Mouse (Mus musculus): Measurements from ENCODE around the gene Ifi214. TPM values are rescaled to one million over a fixed set of nuclear protein-coding genes. Genes with fewer than 3 reads are reported as not detected.
"Not testable (repeated sequence)": the region's sequence is repeated elsewhere in the genome, so short reads cannot be mapped to it uniquely, and the experiment has no call there.

The Ifi214 gene
- 0.04 TPM in 1 of 2 replicates, not detected in the other for polyA plus RNA-seq (2015; fragmentation: Nextera tagmentation; extraction: Ambion mirVana)

- not testable (repeated sequence) for H3K4me1 ChIP-seq; H3K27me3 ChIP-seq (replicated peaks); ATAC-seq (replicated peaks); H3K27ac ChIP-seq; H3K4me3 ChIP-seq; H3K9ac ChIP-seq; H3K4me2 ChIP-seq; H3K9me3 ChIP-seq; H3K36me3 ChIP-seq (replicated peaks)
- 92% methylated on average over 3 of the region's 3 CpGs for WGBS
These were observed at the start of gene Ifi214 for GRCm38 (mm10) chr1:173535791-173536190. Gene Ifi214 (minus strand): TSS chr1:173535957.

GRCm38 (mm10) chr1:173579921-173580585 is 44.3 kb upstream of the Ifi214 start:
- no peaks in the 10 kb centered on the region for H3K4me1 ChIP-seq
- WGBS: 95% methylated on average over 26 of the region's 26 CpGs
- no peak for ATAC-seq (replicated peaks)
- H3K27ac ChIP-seq: no peak overlapping the region
- H3K9ac ChIP-seq: no peak overlapping the region
- no peaks in the 10 kb centered on the region for H3K36me3 ChIP-seq (replicated peaks)
- H3K9me3 ChIP-seq: no peaks in the 10 kb centered on the region; the same call in 1 of the 2 replicates
- no peak overlapping the region for H3K4me3 ChIP-seq
- no peak overlapping the region for H3K4me2 ChIP-seq
- H3K27me3 ChIP-seq (replicated peaks): no peaks in the 10 kb centered on the region

GRCm38 (mm10) chr1:173579079-173579478 is 43.3 kb upstream of the Ifi214 start:
- no peak overlapping the region for H3K9ac ChIP-seq
- H3K4me2 ChIP-seq: no peak overlapping the region
- H3K27ac ChIP-seq: no peak overlapping the region
- no peaks in the 10 kb centered on the region for H3K27me3 ChIP-seq (replicated peaks)
- no peak for ATAC-seq (replicated peaks)
- H3K4me1 ChIP-seq: no peaks in the 10 kb centered on the region
- H3K9me3 ChIP-seq: no peaks in the 10 kb centered on the region; the same call in 1 of the 2 replicates
- WGBS: 95% methylated on average over 9 of the region's 9 CpGs
- no peak overlapping the region for H3K4me3 ChIP-seq
- H3K36me3 ChIP-seq (replicated peaks): no peaks in the 10 kb centered on the region

- not testable (repeated sequence) for H3K4me1 ChIP-seq; ATAC-seq (replicated peaks); H3K36me3 ChIP-seq (replicated peaks); H3K9me3 ChIP-seq; H3K4me2 ChIP-seq; H3K4me3 ChIP-seq; H3K27me3 ChIP-seq (replicated peaks); H3K27ac ChIP-seq; H3K9ac ChIP-seq
- 84% methylated on average over 5 of the region's 5 CpGs for WGBS
These were observed 14.8 kb upstream of the Ifi214 start for GRCm38 (mm10) chr1:173550491-173551050.

- H3K4me3 ChIP-seq; H3K36me3 ChIP-seq (replicated peaks); H3K4me2 ChIP-seq; H3K27me3 ChIP-seq (replicated peaks); H3K9me3 ChIP-seq; H3K4me1 ChIP-seq; ATAC-seq (replicated peaks); H3K9ac ChIP-seq; H3K27ac ChIP-seq: not testable (repeated sequence)
- 97% methylated on average over 3 of the region's 3 CpGs for WGBS
These were observed 13.0 kb upstream of the Ifi214 start for GRCm38 (mm10) chr1:173548798-173549197.

GRCm38 (mm10) chr1:173521452-173521851 is 14.3 kb downstream of the Ifi214 start:
- Histone ChIP-seq H3K9me3 (no peaks in the 10 kb centered on the region), H3K27ac (no peak overlapping the region), H3K27me3 (replicated peaks) (no peaks in the 10 kb centered on the region), H3K36me3 (replicated peaks) (no peaks in the 10 kb centered on the region), H3K9ac (no peak overlapping the region), H3K4me3 (no peak overlapping the region), H3K4me2 (no peak overlapping the region), H3K4me1 (no peaks in the 10 kb centered on the region)
- no peak for ATAC-seq (replicated peaks)

- H3K27me3 ChIP-seq (replicated peaks); ATAC-seq (replicated peaks); H3K27ac ChIP-seq; H3K9me3 ChIP-seq; H3K4me1 ChIP-seq; H3K4me2 ChIP-seq; H3K4me3 ChIP-seq; H3K36me3 ChIP-seq (replicated peaks); H3K9ac ChIP-seq: not testable (repeated sequence)
- WGBS: 94% methylated on average over 2 of the region's 2 CpGs
These were observed 25.2 kb downstream of the Ifi214 start for GRCm38 (mm10) chr1:173510595-173510994.

GRCm38 (mm10) chr1:173491483-173491882 is 44.3 kb downstream of the Ifi214 start:
- H3K9ac ChIP-seq: not testable (repeated sequence)

GRCm38 (mm10) chr1:173490812-173491480 is 44.8 kb downstream of the Ifi214 start, which contains the start of gene Ifi206:
Gene Ifi206 (minus strand): TSS chr1:173491041.
- H3K27ac ChIP-seq; H3K4me1 ChIP-seq; H3K9ac ChIP-seq; H3K27me3 ChIP-seq (replicated peaks); ATAC-seq (replicated peaks); H3K4me2 ChIP-seq; H3K4me3 ChIP-seq; H3K36me3 ChIP-seq (replicated peaks); H3K9me3 ChIP-seq: not testable (repeated sequence)
- 80% methylated on average over 3 of the region's 3 CpGs for WGBS

More at GRCm38 (mm10) chr1:173491483-173491882, 44.3 kb downstream of the Ifi214 start:
- not testable (repeated sequence) for ATAC-seq (replicated peaks); H3K36me3 ChIP-seq (replicated peaks); H3K4me1 ChIP-seq; H3K4me3 ChIP-seq; H3K27me3 ChIP-seq (replicated peaks); H3K4me2 ChIP-seq; H3K27ac ChIP-seq; H3K9me3 ChIP-seq

- H3K36me3 ChIP-seq (replicated peaks); H3K4me1 ChIP-seq; H3K9me3 ChIP-seq; H3K27ac ChIP-seq; H3K4me3 ChIP-seq; ATAC-seq (replicated peaks); H3K9ac ChIP-seq; H3K4me2 ChIP-seq; H3K27me3 ChIP-seq (replicated peaks): not testable (repeated sequence)
- WGBS: 91% methylated on average over 3 of the region's 3 CpGs
These were observed 54.6 kb downstream of the Ifi214 start for GRCm38 (mm10) chr1:173481182-173481574.

GRCm38 (mm10) chr1:173480399-173481181 is 55.2 kb downstream of the Ifi214 start:
- not testable (repeated sequence) for H3K9me3 ChIP-seq; H3K27me3 ChIP-seq (replicated peaks); H3K4me3 ChIP-seq; H3K4me2 ChIP-seq; H3K9ac ChIP-seq; H3K4me1 ChIP-seq; H3K27ac ChIP-seq; H3K36me3 ChIP-seq (replicated peaks); ATAC-seq (replicated peaks)
- 94% methylated on average over 5 of the region's 5 CpGs for WGBS
